Mouse (Mus musculus): ENCODE data around the gene Zfp362. TPM values are rescaled to one million over a fixed set of nuclear protein-coding genes. Genes with fewer than 3 reads are reported as not detected.

Zfp362 gene
- polyA plus RNA-seq, 1 experiment from 2014 or later, result 31.1 TPM

GRCm38 (mm10) chr4:128729709-128730037 is 76.2 kb downstream of the Zfp362 start:
- peaks cover 6% of the 10 kb centered on the region for H3K4me1 ChIP-seq (ENCODE audit: control insufficient read depth, insufficient read depth, low read length)

GRCm38 (mm10) chr4:128729033-128729708 is 76.7 kb downstream of the Zfp362 start:
- DNase-seq (ENCODE audit: low spot score) (no peak), ATAC-seq (replicated peaks; ENCODE audit: insufficient number of reproducible peaks, low FRiP score, low TSS enrichment, low read depth) (no peak)
- WGBS, result 10% methylated on average over 15 of the region's 15 CpGs
- peak overlapping the region; percentile 72 for H3K4me2 ChIP-seq (ENCODE audit: low read depth, low read length)
- peak overlapping the region; percentile 97 for H3K4me3 ChIP-seq (ENCODE audit: low read depth, low read length)
- H3K9ac ChIP-seq (replicated peaks; ENCODE audit: low read length), result peak overlapping the region; percentile 99
- H3K4me1 ChIP-seq (ENCODE audit: control insufficient read depth, insufficient read depth, low read length), result peaks cover 5% of the 10 kb centered on the region
- no peaks in the 10 kb centered on the region for H3K27me3 ChIP-seq (ENCODE audit: control insufficient read depth, insufficient read depth, low read length)
- no peaks in the 10 kb centered on the region for H3K9me3 ChIP-seq (replicated peaks; ENCODE audit: control insufficient read depth, low read length)
- H3K27ac ChIP-seq (replicated peaks; ENCODE audit: low read depth, low read length), result no peak overlapping the region
- H3K36me3 ChIP-seq (replicated peaks; ENCODE audit: control insufficient read depth, insufficient read depth, low read depth, low read length), result no peaks in the 10 kb centered on the region; the same call in 1 of the 2 replicates

More at GRCm38 (mm10) chr4:128729709-128730037, 76.2 kb downstream of the Zfp362 start:
- no peak for ATAC-seq (replicated peaks; ENCODE audit: insufficient number of reproducible peaks, low FRiP score, low TSS enrichment, low read depth)
- H3K27ac ChIP-seq (replicated peaks; ENCODE audit: low read depth, low read length), result no peak overlapping the region
- H3K4me3 ChIP-seq (ENCODE audit: low read depth, low read length), result peak overlapping the region; percentile 97
- H3K27me3 ChIP-seq (ENCODE audit: control insufficient read depth, insufficient read depth, low read length), result no peaks in the 10 kb centered on the region
- H3K9ac ChIP-seq (replicated peaks; ENCODE audit: low read length), result peak overlapping the region; percentile 99
- no peaks in the 10 kb centered on the region; the same call in 1 of the 2 replicates for H3K36me3 ChIP-seq (replicated peaks; ENCODE audit: control insufficient read depth, insufficient read depth, low read depth, low read length)
- H3K4me2 ChIP-seq (ENCODE audit: low read depth, low read length), result peak overlapping the region; percentile 72
- WGBS, result 11% methylated on average over 5 of the region's 5 CpGs
- no peak for DNase-seq (ENCODE audit: low spot score)
- no peaks in the 10 kb centered on the region for H3K9me3 ChIP-seq (replicated peaks; ENCODE audit: control insufficient read depth, low read length)

- Histone ChIP-seq H3K27ac (replicated peaks; ENCODE audit: low read depth, low read length) (no peak overlapping the region), H3K9me3 (replicated peaks; ENCODE audit: control insufficient read depth, low read length) (no peaks in the 10 kb centered on the region), H3K4me3 (ENCODE audit: low read depth, low read length) (peak overlapping the region; percentile 97), H3K4me2 (ENCODE audit: low read depth, low read length) (peak overlapping the region; percentile 72), H3K9ac (replicated peaks; ENCODE audit: low read length) (peak overlapping the region; percentile 99), H3K27me3 (ENCODE audit: control insufficient read depth, insufficient read depth, low read length) (no peaks in the 10 kb centered on the region), H3K4me1 (ENCODE audit: control insufficient read depth, insufficient read depth, low read length) (no peaks in the 10 kb centered on the region; the same call in 1 of the 2 replicates), H3K36me3 (replicated peaks; ENCODE audit: control insufficient read depth, insufficient read depth, low read depth, low read length) (no peaks in the 10 kb centered on the region)
- WGBS, result 2% methylated on average over 5 of the region's 5 CpGs
- DNase-seq (ENCODE audit: low spot score) (peak; percentile 47), ATAC-seq (replicated peaks; ENCODE audit: insufficient number of reproducible peaks, low FRiP score, low TSS enrichment, low read depth) (no peak)
Observed at GRCm38 (mm10) chr4:128728431-128728851, 77.4 kb downstream of the Zfp362 start.

GRCm38 (mm10) chr4:128727721-128728430 is 78.0 kb downstream of the Zfp362 start:
- under 1% methylated on average over 63 of the region's 65 CpGs for WGBS
- Histone ChIP-seq H3K9me3 (replicated peaks; ENCODE audit: control insufficient read depth, low read length) (no peaks in the 10 kb centered on the region), H3K9ac (replicated peaks; ENCODE audit: low read length) (peak overlapping the region; percentile 99), H3K4me3 (ENCODE audit: low read depth, low read length) (peak overlapping the region; percentile 97), H3K36me3 (replicated peaks; ENCODE audit: control insufficient read depth, insufficient read depth, low read depth, low read length) (no peaks in the 10 kb centered on the region), H3K4me1 (ENCODE audit: control insufficient read depth, insufficient read depth, low read length) (no peaks in the 10 kb centered on the region; the same call in 1 of the 2 replicates), H3K27ac (replicated peaks; ENCODE audit: low read depth, low read length) (peak overlapping the region; percentile 94), H3K4me2 (ENCODE audit: low read depth, low read length) (peak overlapping the region; percentile 72), H3K27me3 (ENCODE audit: control insufficient read depth, insufficient read depth, low read length) (no peaks in the 10 kb centered on the region)
- DNase-seq (ENCODE audit: low spot score) (peak; percentile 51), ATAC-seq (replicated peaks; ENCODE audit: insufficient number of reproducible peaks, low FRiP score, low TSS enrichment, low read depth) (peak; percentile 19)

- peak; percentile 74 for ATAC-seq (replicated peaks; ENCODE audit: insufficient number of reproducible peaks, low FRiP score, low TSS enrichment, low read depth)
- WGBS, result 3% methylated on average over 64 of the region's 68 CpGs
- Histone ChIP-seq H3K27ac (replicated peaks; ENCODE audit: low read depth, low read length) (peak overlapping the region; percentile 94), H3K9ac (replicated peaks; ENCODE audit: low read length) (peak overlapping the region; percentile 99), H3K36me3 (replicated peaks; ENCODE audit: control insufficient read depth, insufficient read depth, low read depth, low read length) (no peaks in the 10 kb centered on the region), H3K27me3 (ENCODE audit: control insufficient read depth, insufficient read depth, low read length) (no peaks in the 10 kb centered on the region), H3K4me1 (ENCODE audit: control insufficient read depth, insufficient read depth, low read length) (no peaks in the 10 kb centered on the region; the same call in 1 of the 2 replicates), H3K9me3 (replicated peaks; ENCODE audit: control insufficient read depth, low read length) (no peaks in the 10 kb centered on the region), H3K4me3 (ENCODE audit: low read depth, low read length) (peak overlapping the region; percentile 97), H3K4me2 (ENCODE audit: low read depth, low read length) (peak overlapping the region; percentile 72)
- peak; percentile 91 for DNase-seq (ENCODE audit: low spot score)
Observed at GRCm38 (mm10) chr4:128727019-128727720, 78.7 kb downstream of the Zfp362 start.

GRCm38 (mm10) chr4:128724059-128724458 is 81.8 kb downstream of the Zfp362 start:
- H3K9me3 ChIP-seq (replicated peaks; ENCODE audit: control insufficient read depth, low read length), result no peaks in the 10 kb centered on the region
- H3K36me3 ChIP-seq (replicated peaks; ENCODE audit: control insufficient read depth, insufficient read depth, low read depth, low read length), result no peaks in the 10 kb centered on the region
- no peak overlapping the region for H3K4me2 ChIP-seq (ENCODE audit: low read depth, low read length)
- H3K27me3 ChIP-seq (ENCODE audit: control insufficient read depth, insufficient read depth, low read length), result no peaks in the 10 kb centered on the region
- H3K4me3 ChIP-seq (ENCODE audit: low read depth, low read length), result no peak overlapping the region
- no peak for DNase-seq (ENCODE audit: low spot score)
- WGBS, result 66% methylated on average over 7 of the region's 7 CpGs
- ATAC-seq (replicated peaks; ENCODE audit: insufficient number of reproducible peaks, low FRiP score, low TSS enrichment, low read depth), result no peak
- no peak overlapping the region for H3K27ac ChIP-seq (replicated peaks; ENCODE audit: low read depth, low read length)
- no peaks in the 10 kb centered on the region; the same call in 1 of the 2 replicates for H3K4me1 ChIP-seq (ENCODE audit: control insufficient read depth, insufficient read depth, low read length)
- no peak overlapping the region for H3K9ac ChIP-seq (replicated peaks; ENCODE audit: low read length)

- H3K4me1 ChIP-seq (ENCODE audit: control insufficient read depth, insufficient read depth, low read length), result no peaks in the 10 kb centered on the region; the same call in 1 of the 2 replicates
Observed at GRCm38 (mm10) chr4:128723431-128723830, 82.4 kb downstream of the Zfp362 start.

More at GRCm38 (mm10) chr4:128723431-128723830, 82.4 kb downstream of the Zfp362 start:
- Histone ChIP-seq H3K27ac (replicated peaks; ENCODE audit: low read depth, low read length) (no peak overlapping the region), H3K27me3 (ENCODE audit: control insufficient read depth, insufficient read depth, low read length) (no peaks in the 10 kb centered on the region), H3K36me3 (replicated peaks; ENCODE audit: control insufficient read depth, insufficient read depth, low read depth, low read length) (no peaks in the 10 kb centered on the region), H3K4me2 (ENCODE audit: low read depth, low read length) (no peak overlapping the region), H3K9ac (replicated peaks; ENCODE audit: low read length) (no peak overlapping the region), H3K4me3 (ENCODE audit: low read depth, low read length) (no peak overlapping the region), H3K9me3 (replicated peaks; ENCODE audit: control insufficient read depth, low read length) (no peaks in the 10 kb centered on the region)
- ATAC-seq (replicated peaks; ENCODE audit: insufficient number of reproducible peaks, low FRiP score, low TSS enrichment, low read depth) (no peak), DNase-seq (ENCODE audit: low spot score) (no peak)
- WGBS, result 87% methylated on average over 13 of the region's 13 CpGs

Measured in embryonic facial prominence, embryonic 11.5 days (tissue).